Mouse (Mus musculus): ENCODE results near the gene Epn1. TPM values are rescaled to one million over a fixed set of nuclear protein-coding genes. Genes with fewer than 3 reads are reported as not detected.

The Epn1 gene
- polyA plus RNA-seq, 1 experiment from 2014 or later: 64.8 TPM

- no peaks in the 10 kb centered on the region for H3K9me3 ChIP-seq (ENCODE audit: control insufficient read depth, low read length)
- H3K36me3 ChIP-seq (ENCODE audit: control insufficient read depth, insufficient read depth, low read length): peaks cover 8% of the 10 kb centered on the region
- no peak overlapping the region for H3K27ac ChIP-seq (ENCODE audit: low read depth, low read length)
- H3K9ac ChIP-seq (ENCODE audit: low read length): no peak overlapping the region
- ATAC-seq (ENCODE audit: insufficient read depth, low FRiP score, low TSS enrichment) (no peak), DNase-seq (ENCODE audit: low spot score) (no peak)
- H3K27me3 ChIP-seq (ENCODE audit: control insufficient read depth, insufficient read depth, low read length): no peaks in the 10 kb centered on the region
- peaks cover 12% of the 10 kb centered on the region; the same call in 1 of the 2 replicates for H3K4me1 ChIP-seq (ENCODE audit: control insufficient read depth, insufficient read depth, low read length)
- H3K4me2 ChIP-seq (ENCODE audit: low read depth): peak overlapping the region; percentile 90
- peak overlapping the region; percentile 93 for H3K4me3 ChIP-seq (ENCODE audit: low read depth, low read length)
- WGBS: 83% methylated on average over 6 of the region's 6 CpGs
Measured at GRCm38 (mm10) chr7:5081241-5081640, 1.2 kb downstream of the Epn1 start.

- no peak for ATAC-seq (ENCODE audit: insufficient read depth, low FRiP score, low TSS enrichment)
- Histone ChIP-seq H3K4me3 (ENCODE audit: low read depth, low read length) (no peak overlapping the region; the same call in 1 of the 2 replicates), H3K9me3 (ENCODE audit: control insufficient read depth, low read length) (no peaks in the 10 kb centered on the region), H3K9ac (ENCODE audit: low read length) (no peak overlapping the region), H3K4me2 (ENCODE audit: low read depth) (no peak overlapping the region), H3K4me1 (ENCODE audit: control insufficient read depth, insufficient read depth, low read length) (peaks cover 12% of the 10 kb centered on the region; the same call in 1 of the 2 replicates), H3K27me3 (ENCODE audit: control insufficient read depth, insufficient read depth, low read length) (no peaks in the 10 kb centered on the region), H3K27ac (ENCODE audit: low read depth, low read length) (no peak overlapping the region), H3K36me3 (ENCODE audit: control insufficient read depth, insufficient read depth, low read length) (peaks cover 7% of the 10 kb centered on the region)
- WGBS: 98% methylated on average over 2 of the region's 2 CpGs
- no peak for DNase-seq (ENCODE audit: low spot score)
Measured at GRCm38 (mm10) chr7:5081939-5082338, 1.9 kb downstream of the Epn1 start.

- no peak overlapping the region for H3K27ac ChIP-seq (ENCODE audit: low read depth, low read length)
- no peak for ATAC-seq (ENCODE audit: insufficient read depth, low FRiP score, low TSS enrichment)
- H3K4me2 ChIP-seq (ENCODE audit: low read depth): no peak overlapping the region
- whole genome bisulfite sequencing: 94% methylated on average over 18 of the region's 18 CpGs
- no peak overlapping the region for H3K9ac ChIP-seq (ENCODE audit: low read length)
- no peak overlapping the region for H3K4me3 ChIP-seq (ENCODE audit: low read depth, low read length)
- H3K36me3 ChIP-seq (ENCODE audit: control insufficient read depth, insufficient read depth, low read length): peaks cover 5% of the 10 kb centered on the region
- H3K9me3 ChIP-seq (ENCODE audit: control insufficient read depth, low read length): no peaks in the 10 kb centered on the region
- peaks cover 12% of the 10 kb centered on the region; the same call in 1 of the 2 replicates for H3K4me1 ChIP-seq (ENCODE audit: control insufficient read depth, insufficient read depth, low read length)
- no peak for DNase-seq (ENCODE audit: low spot score)
- H3K27me3 ChIP-seq (ENCODE audit: control insufficient read depth, insufficient read depth, low read length): no peaks in the 10 kb centered on the region
Measured at GRCm38 (mm10) chr7:5083325-5084105, 3.5 kb downstream of the Epn1 start.

GRCm38 (mm10) chr7:5085512-5085911 is 5.5 kb downstream of the Epn1 start:
- DNase-seq (ENCODE audit: low spot score): no peak
- no peaks in the 10 kb centered on the region for H3K27me3 ChIP-seq (ENCODE audit: control insufficient read depth, insufficient read depth, low read length)
- no peak overlapping the region for H3K9ac ChIP-seq (ENCODE audit: low read length)
- H3K4me1 ChIP-seq (ENCODE audit: control insufficient read depth, insufficient read depth, low read length): peaks cover 10% of the 10 kb centered on the region; the same call in 1 of the 2 replicates
- no peak for ATAC-seq (ENCODE audit: insufficient read depth, low FRiP score, low TSS enrichment)
- peaks cover 5% of the 10 kb centered on the region for H3K36me3 ChIP-seq (ENCODE audit: control insufficient read depth, insufficient read depth, low read length)
- H3K4me2 ChIP-seq (ENCODE audit: low read depth): no peak overlapping the region
- no peak overlapping the region for H3K27ac ChIP-seq (ENCODE audit: low read depth, low read length)
- H3K4me3 ChIP-seq (ENCODE audit: low read depth, low read length): no peak overlapping the region
- H3K9me3 ChIP-seq (ENCODE audit: control insufficient read depth, low read length): no peaks in the 10 kb centered on the region
- 96% methylated on average over 1 of the region's 1 CpGs for WGBS

- Histone ChIP-seq H3K4me2 (ENCODE audit: low read depth) (no peak overlapping the region), H3K27me3 (ENCODE audit: control insufficient read depth, insufficient read depth, low read length) (no peaks in the 10 kb centered on the region), H3K9me3 (ENCODE audit: control insufficient read depth, low read length) (no peaks in the 10 kb centered on the region), H3K9ac (ENCODE audit: low read length) (no peak overlapping the region), H3K27ac (ENCODE audit: low read depth, low read length) (no peak overlapping the region), H3K36me3 (ENCODE audit: control insufficient read depth, insufficient read depth, low read length) (peaks cover 7% of the 10 kb centered on the region), H3K4me1 (ENCODE audit: control insufficient read depth, insufficient read depth, low read length) (no peaks in the 10 kb centered on the region), H3K4me3 (ENCODE audit: low read depth, low read length) (no peak overlapping the region)
- WGBS: 73% methylated on average over 5 of the region's 5 CpGs
- no peak for DNase-seq (ENCODE audit: low spot score)
- no peak for ATAC-seq (ENCODE audit: insufficient read depth, low FRiP score, low TSS enrichment)
Measured at GRCm38 (mm10) chr7:5086921-5087440, 6.9 kb downstream of the Epn1 start.

- H3K4me3 ChIP-seq (ENCODE audit: low read depth, low read length): no peak overlapping the region
- DNase-seq (ENCODE audit: low spot score) (no peak), ATAC-seq (ENCODE audit: insufficient read depth, low FRiP score, low TSS enrichment) (no peak)
- no peak overlapping the region for H3K27ac ChIP-seq (ENCODE audit: low read depth, low read length)
- no peak overlapping the region for H3K4me2 ChIP-seq (ENCODE audit: low read depth)
- WGBS: 87% methylated on average over 4 of the region's 4 CpGs
- no peak overlapping the region for H3K9ac ChIP-seq (ENCODE audit: low read length)
- no peaks in the 10 kb centered on the region for H3K27me3 ChIP-seq (ENCODE audit: control insufficient read depth, insufficient read depth, low read length)
- no peaks in the 10 kb centered on the region for H3K4me1 ChIP-seq (ENCODE audit: control insufficient read depth, insufficient read depth, low read length)
- 0 out of 2 replicates have a peak, but pooled peaks cover 2% of the 10 kb centered on the region for H3K9me3 ChIP-seq (ENCODE audit: control insufficient read depth, low read length)
- peaks cover 7% of the 10 kb centered on the region for H3K36me3 ChIP-seq (ENCODE audit: control insufficient read depth, insufficient read depth, low read length)
Measured at GRCm38 (mm10) chr7:5087886-5088285, 7.9 kb downstream of the Epn1 start.

GRCm38 (mm10) chr7:5089853-5090252 is 9.8 kb downstream of the Epn1 start:
- no peak overlapping the region for H3K4me3 ChIP-seq (ENCODE audit: low read depth, low read length)
- no peak overlapping the region for H3K9ac ChIP-seq (ENCODE audit: low read length)

GRCm38 (mm10) chr7:5091008-5091728 is 11.1 kb downstream of the Epn1 start:
- H3K36me3 ChIP-seq (ENCODE audit: control insufficient read depth, insufficient read depth, low read length): peaks cover 19% of the 10 kb centered on the region
- no peak for DNase-seq (ENCODE audit: low spot score)
- H3K4me3 ChIP-seq (ENCODE audit: low read depth, low read length): no peak overlapping the region
- 90% methylated on average over 15 of the region's 15 CpGs for WGBS
- H3K4me2 ChIP-seq (ENCODE audit: low read depth): no peak overlapping the region
- no peak for ATAC-seq (ENCODE audit: insufficient read depth, low FRiP score, low TSS enrichment)
- H3K27me3 ChIP-seq (ENCODE audit: control insufficient read depth, insufficient read depth, low read length): no peaks in the 10 kb centered on the region
- H3K9ac ChIP-seq (ENCODE audit: low read length): no peak overlapping the region
- H3K9me3 ChIP-seq (ENCODE audit: control insufficient read depth, low read length): 0 out of 2 replicates have a peak, but pooled peaks cover 2% of the 10 kb centered on the region
- H3K27ac ChIP-seq (ENCODE audit: low read depth, low read length): no peak overlapping the region
- H3K4me1 ChIP-seq (ENCODE audit: control insufficient read depth, insufficient read depth, low read length): no peaks in the 10 kb centered on the region

More at GRCm38 (mm10) chr7:5089853-5090252, 9.8 kb downstream of the Epn1 start:
- Histone ChIP-seq H3K27ac (ENCODE audit: low read depth, low read length) (no peak overlapping the region), H3K27me3 (ENCODE audit: control insufficient read depth, insufficient read depth, low read length) (no peaks in the 10 kb centered on the region), H3K9me3 (ENCODE audit: control insufficient read depth, low read length) (0 out of 2 replicates have a peak, but pooled peaks cover 2% of the 10 kb centered on the region), H3K4me2 (ENCODE audit: low read depth) (no peak overlapping the region), H3K4me1 (ENCODE audit: control insufficient read depth, insufficient read depth, low read length) (no peaks in the 10 kb centered on the region), H3K36me3 (ENCODE audit: control insufficient read depth, insufficient read depth, low read length) (peaks cover 12% of the 10 kb centered on the region)
- no peak for ATAC-seq (ENCODE audit: insufficient read depth, low FRiP score, low TSS enrichment)
- WGBS: 96% methylated on average over 15 of the region's 15 CpGs
- no peak for DNase-seq (ENCODE audit: low spot score)
